Mouse (Mus musculus) kidney, embryonic 15.5 days (tissue): ENCODE results near the gene Col4a3. TPM values are rescaled to one million over a fixed set of nuclear protein-coding genes. Genes with fewer than 3 reads are reported as not detected.

Experiments used
- ATAC-seq: fragments of 200-750 bp; cut with Nextera tagmentation; replicated peaks from 2 replicates; pipeline ENCODE4 v1.8.0; 2017; ENCODE audit warnings: moderate TSS enrichment; ENCODE audit not compliant: low FRiP score
- H3K27ac ChIP-seq: fragments of 300-500 bp; sonication (generic); 2 replicates; pipeline ENCODE4 v1.5.1; 2015; ENCODE audit warnings: mild to moderate bottlenecking, inconsistent platforms
- H3K27me3 ChIP-seq: fragments of 300-500 bp; sonication (generic); 2 replicates; pipeline ENCODE4 v1.6.1; 2015; ENCODE audit warnings: inconsistent platforms
- H3K36me3 ChIP-seq: fragments of 300-500 bp; sonication (generic); 2 replicates; pipeline ENCODE4 v1.6.1; 2015; ENCODE audit warnings: inconsistent platforms
- H3K4me1 ChIP-seq: fragments of 300-500 bp; sonication (generic); 2 replicates; pipeline ENCODE4 v1.6.1; 2015; ENCODE audit warnings: inconsistent platforms
- H3K4me2 ChIP-seq: fragments of 300-500 bp; sonication (generic); 2 replicates; pipeline ENCODE4 v1.6.1; 2015; ENCODE audit warnings: moderate library complexity, mild to moderate bottlenecking, inconsistent platforms
- H3K4me3 ChIP-seq: fragments of 300-500 bp; sonication (generic); replicated peaks from 2 replicates; pipeline ENCODE4 v1.5.1; 2015; ENCODE audit warnings: mild to moderate bottlenecking, inconsistent platforms
- H3K9ac ChIP-seq: fragments of 300-500 bp; sonication (generic); 2 replicates; pipeline ENCODE4 v1.6.1; 2015; ENCODE audit warnings: mild to moderate bottlenecking, inconsistent platforms
- H3K9me3 ChIP-seq: fragments of 300-500 bp; sonication (generic); replicated peaks from 2 replicates; pipeline ENCODE4 v1.6.1; 2016; ENCODE audit warnings: inconsistent platforms
- WGBS: fragments of 180-500 bp; shearing (Covaris S2); methylation state at CpG from one replicate; pipeline ENCODE4 v1.1.7; 2015; ENCODE audit warnings: mixed read lengths; 5-methylcytosine and 5-hydroxymethylcytosine counted together
- polyA plus RNA-seq: library from polyadenylated mRNA; unstranded; fragments of >200 nt; fragmentation: Nextera tagmentation; extraction: Ambion mirVana; gene quantifications from 2 replicates; pipeline ENCODE4 v1.2.1, GENCODE M21; 2015

The Col4a3 gene
- polyA plus RNA-seq, 1 experiment from 2014 or later: 2.8 TPM

DNA sequence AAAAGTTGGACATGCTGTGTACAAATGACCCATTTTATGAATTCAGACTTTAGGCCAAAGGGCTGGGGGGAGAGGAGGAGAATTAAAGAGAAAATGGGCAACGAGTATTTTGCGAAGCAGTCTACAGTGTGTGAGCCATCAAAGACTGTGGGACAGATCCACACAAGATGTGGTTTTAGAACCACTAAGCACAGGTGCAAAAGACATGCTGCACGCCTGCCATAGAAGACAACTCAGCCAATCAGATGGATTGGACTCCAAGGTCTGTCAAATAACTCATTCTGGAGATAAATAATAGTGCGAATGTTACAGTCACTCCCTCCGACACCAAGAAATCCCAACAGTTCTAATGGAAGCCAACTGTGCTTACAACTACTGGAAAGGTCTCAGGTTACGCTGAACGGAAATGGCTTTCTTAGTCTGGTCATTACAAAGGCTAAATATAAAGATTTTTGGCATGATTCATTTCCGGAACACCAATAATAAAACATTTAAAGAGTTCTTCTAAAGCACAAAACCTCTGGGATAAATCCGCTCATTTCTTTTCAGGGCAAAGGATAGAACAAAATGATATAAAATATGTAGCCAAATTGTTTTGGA, 25.4 kb downstream of the Col4a3 start:
- Histone ChIP-seq H3K27me3 (no peaks in the 10 kb centered on the region), H3K4me2 (no peak overlapping the region), H3K4me3 (no peak overlapping the region), H3K27ac (peak overlapping the region; percentile 43; the same call in 1 of the 2 replicates), H3K9ac (no peak overlapping the region), H3K36me3 (no peaks in the 10 kb centered on the region), H3K9me3 (no peaks in the 10 kb centered on the region), H3K4me1 (peaks cover 11% of the 10 kb centered on the region)
- peak; percentile 70; the same call in 1 of the 2 replicates for ATAC-seq
- 48% methylated on average over 9 of the region's 9 CpGs for WGBS

DNA sequence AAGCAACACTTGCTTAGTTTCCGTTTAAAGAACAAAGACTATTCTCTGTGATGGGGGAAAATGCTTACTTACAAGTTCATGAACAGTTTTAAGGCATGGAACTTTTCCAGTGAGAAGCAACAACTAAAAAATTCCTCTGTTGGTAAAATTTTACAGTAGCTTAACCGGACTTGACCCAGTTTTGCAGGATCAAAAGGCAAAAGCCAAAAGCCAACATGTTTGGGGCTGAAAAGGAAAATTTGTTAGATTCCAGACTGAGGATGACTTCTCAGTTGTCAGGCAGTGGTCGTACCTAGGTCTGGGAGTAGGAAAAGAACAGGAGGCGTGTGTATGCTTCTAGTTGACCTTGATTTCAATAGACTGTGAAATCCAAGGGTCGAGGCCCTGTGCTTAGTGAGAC, 31.3 kb downstream of the Col4a3 start:
- 37% methylated on average over 5 of the region's 5 CpGs for WGBS
- Histone ChIP-seq H3K36me3 (no peaks in the 10 kb centered on the region), H3K27me3 (no peaks in the 10 kb centered on the region), H3K4me3 (no peak overlapping the region), H3K9me3 (no peaks in the 10 kb centered on the region), H3K27ac (peak overlapping the region; percentile 77), H3K9ac (no peak overlapping the region), H3K4me1 (peaks cover 18% of the 10 kb centered on the region), H3K4me2 (no peak overlapping the region)
- ATAC-seq: no peak

GRCm38 (mm10) chr1:82618592-82618991, 31.9 kb downstream of the Col4a3 start:
- H3K27me3 ChIP-seq: no peaks in the 10 kb centered on the region
- H3K9ac ChIP-seq: no peak overlapping the region
- H3K36me3 ChIP-seq: no peaks in the 10 kb centered on the region
- no peak overlapping the region for H3K4me2 ChIP-seq
- H3K27ac ChIP-seq: peak overlapping the region; percentile 77
- peaks cover 18% of the 10 kb centered on the region for H3K4me1 ChIP-seq
- no peaks in the 10 kb centered on the region for H3K9me3 ChIP-seq
- no peak for ATAC-seq
- WGBS: 74% methylated on average over 5 of the region's 5 CpGs
- H3K4me3 ChIP-seq: no peak overlapping the region

- no peak overlapping the region for H3K4me3 ChIP-seq
- no peak overlapping the region for H3K9ac ChIP-seq
- H3K36me3 ChIP-seq: no peaks in the 10 kb centered on the region
- H3K9me3 ChIP-seq: no peaks in the 10 kb centered on the region
- H3K27me3 ChIP-seq: no peaks in the 10 kb centered on the region
- ATAC-seq: no peak
- H3K4me1 ChIP-seq: peaks cover 18% of the 10 kb centered on the region
- WGBS: 92% methylated on average over 5 of the region's 5 CpGs
- H3K4me2 ChIP-seq: no peak overlapping the region
- no peak overlapping the region for H3K27ac ChIP-seq
Measured at GRCm38 (mm10) chr1:82619981-82620380, 33.3 kb downstream of the Col4a3 start.

DNA sequence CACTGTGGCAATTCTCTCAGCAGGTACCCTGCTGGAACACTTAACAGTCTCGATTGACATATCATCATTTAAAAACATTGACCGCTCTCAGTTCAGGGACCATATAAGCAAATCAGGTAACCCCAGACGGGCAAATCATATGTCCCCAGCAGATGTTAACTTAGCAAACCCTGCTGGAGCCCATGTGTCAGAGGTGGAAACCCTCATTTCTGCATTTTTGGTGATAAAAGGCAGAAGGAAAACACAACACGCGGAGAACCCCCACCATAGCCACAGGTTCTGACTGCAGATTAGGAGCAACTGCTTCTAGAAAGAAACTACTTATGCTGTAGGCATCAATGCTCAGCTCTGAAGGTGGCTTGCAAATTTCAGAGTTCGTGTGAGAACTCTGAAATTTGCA, 38.2 kb downstream of the Col4a3 start:
- WGBS: 82% methylated on average over 6 of the region's 6 CpGs
- H3K9ac ChIP-seq: no peak overlapping the region
- H3K27me3 ChIP-seq: no peaks in the 10 kb centered on the region
- no peaks in the 10 kb centered on the region for H3K4me1 ChIP-seq
- H3K9me3 ChIP-seq: no peaks in the 10 kb centered on the region
- H3K27ac ChIP-seq: no peak overlapping the region
- H3K4me3 ChIP-seq: no peak overlapping the region
- no peak for ATAC-seq
- no peak overlapping the region for H3K4me2 ChIP-seq
- no peaks in the 10 kb centered on the region for H3K36me3 ChIP-seq

DNA sequence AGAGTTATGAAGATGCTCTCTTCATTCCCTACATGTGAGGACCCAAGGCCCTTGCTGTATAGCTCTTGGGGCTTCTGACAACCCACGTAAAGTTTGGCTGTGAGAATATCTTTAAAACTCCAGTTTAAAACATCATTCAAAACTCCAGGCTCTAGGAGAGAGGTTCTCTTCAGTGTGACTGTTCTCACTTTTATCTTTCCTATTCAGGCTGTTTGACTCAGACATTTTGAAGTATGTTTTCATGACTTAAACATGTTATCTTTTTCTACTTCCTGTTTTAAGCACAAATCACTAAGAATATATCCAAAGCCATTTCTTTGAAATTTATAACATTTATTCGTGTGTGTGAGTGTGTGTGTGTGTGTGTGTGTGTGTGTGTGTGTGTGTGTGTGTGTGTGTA, 38.8 kb downstream of the Col4a3 start:
- H3K9me3 ChIP-seq: no peaks in the 10 kb centered on the region
- no peak overlapping the region for H3K4me2 ChIP-seq
- H3K27ac ChIP-seq: no peak overlapping the region
- ATAC-seq: no peak
- WGBS: 79% methylated on average over 2 of the region's 2 CpGs
- no peak overlapping the region for H3K4me3 ChIP-seq
- no peaks in the 10 kb centered on the region for H3K27me3 ChIP-seq
- H3K9ac ChIP-seq: no peak overlapping the region
- no peaks in the 10 kb centered on the region for H3K4me1 ChIP-seq
- no peaks in the 10 kb centered on the region for H3K36me3 ChIP-seq

DNA sequence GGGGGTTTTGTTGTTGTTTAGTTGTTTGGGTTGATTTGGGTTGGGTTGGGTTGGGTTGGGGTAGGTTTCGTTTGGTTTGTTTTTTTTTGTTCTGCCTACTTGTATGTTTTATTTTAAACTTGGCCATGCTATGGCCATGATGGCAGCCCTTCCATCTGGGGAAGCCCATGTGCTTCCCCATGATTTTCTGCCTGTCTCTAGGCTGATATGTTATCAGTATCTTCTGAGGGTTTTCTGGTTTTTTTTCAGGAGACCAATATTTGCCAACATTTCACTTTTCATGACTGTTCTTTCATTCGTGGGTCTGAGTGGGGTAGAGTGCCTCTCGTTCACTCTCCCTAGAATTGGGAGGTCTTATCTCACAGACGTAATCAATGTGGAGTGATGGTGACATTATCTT, 40.9 kb downstream of the Col4a3 start:
- Histone ChIP-seq H3K27me3 (no peaks in the 10 kb centered on the region), H3K36me3 (no peaks in the 10 kb centered on the region), H3K4me1 (no peaks in the 10 kb centered on the region), H3K27ac (no peak overlapping the region), H3K4me3 (no peak overlapping the region), H3K4me2 (no peak overlapping the region), H3K9me3 (no peaks in the 10 kb centered on the region), H3K9ac (no peak overlapping the region)
- ATAC-seq: no peak
- 75% methylated on average over 4 of the region's 4 CpGs for WGBS

- H3K9me3 ChIP-seq: no peaks in the 10 kb centered on the region
- no peak overlapping the region for H3K4me2 ChIP-seq
- H3K9ac ChIP-seq: no peak overlapping the region
- H3K27me3 ChIP-seq: no peaks in the 10 kb centered on the region
- H3K27ac ChIP-seq: no peak overlapping the region
- H3K4me3 ChIP-seq: no peak overlapping the region
- H3K36me3 ChIP-seq: no peaks in the 10 kb centered on the region
- no peak for ATAC-seq
- 89% methylated on average over 5 of the region's 5 CpGs for WGBS
- H3K4me1 ChIP-seq: peaks cover 4% of the 10 kb centered on the region
Measured at GRCm38 (mm10) chr1:82629495-82629894, 42.8 kb downstream of the Col4a3 start.

DNA sequence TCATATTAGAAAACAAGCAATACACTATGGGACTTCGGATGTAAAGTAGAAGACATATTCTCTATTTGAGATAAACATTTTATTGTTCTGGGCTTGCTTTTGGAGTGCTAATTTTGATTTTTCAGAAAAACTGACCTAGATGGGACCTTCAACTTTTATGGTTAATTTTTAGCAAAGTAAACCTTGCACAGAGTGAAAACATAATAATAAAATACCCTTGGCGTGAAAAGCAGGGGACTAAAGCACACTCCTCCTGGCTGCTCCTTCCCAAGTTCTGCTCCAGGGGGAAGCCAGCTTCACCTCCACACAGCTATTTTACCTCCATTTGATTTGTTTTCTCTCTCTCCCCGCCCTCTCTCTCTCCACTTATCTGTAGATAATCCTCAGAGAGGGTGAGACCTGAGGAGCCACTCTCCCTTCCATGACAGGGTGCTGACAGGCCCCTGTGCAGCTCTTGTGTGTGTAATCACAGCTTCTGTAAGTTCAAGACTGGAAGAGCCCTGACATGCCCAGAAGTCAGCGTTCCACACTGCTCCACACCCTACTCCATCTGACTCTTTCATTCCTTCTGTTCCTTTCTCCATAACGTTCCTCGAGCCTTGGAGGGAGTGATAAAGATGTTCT, 44.6 kb downstream of the Col4a3 start:
- no peak overlapping the region for H3K4me3 ChIP-seq

DNA sequence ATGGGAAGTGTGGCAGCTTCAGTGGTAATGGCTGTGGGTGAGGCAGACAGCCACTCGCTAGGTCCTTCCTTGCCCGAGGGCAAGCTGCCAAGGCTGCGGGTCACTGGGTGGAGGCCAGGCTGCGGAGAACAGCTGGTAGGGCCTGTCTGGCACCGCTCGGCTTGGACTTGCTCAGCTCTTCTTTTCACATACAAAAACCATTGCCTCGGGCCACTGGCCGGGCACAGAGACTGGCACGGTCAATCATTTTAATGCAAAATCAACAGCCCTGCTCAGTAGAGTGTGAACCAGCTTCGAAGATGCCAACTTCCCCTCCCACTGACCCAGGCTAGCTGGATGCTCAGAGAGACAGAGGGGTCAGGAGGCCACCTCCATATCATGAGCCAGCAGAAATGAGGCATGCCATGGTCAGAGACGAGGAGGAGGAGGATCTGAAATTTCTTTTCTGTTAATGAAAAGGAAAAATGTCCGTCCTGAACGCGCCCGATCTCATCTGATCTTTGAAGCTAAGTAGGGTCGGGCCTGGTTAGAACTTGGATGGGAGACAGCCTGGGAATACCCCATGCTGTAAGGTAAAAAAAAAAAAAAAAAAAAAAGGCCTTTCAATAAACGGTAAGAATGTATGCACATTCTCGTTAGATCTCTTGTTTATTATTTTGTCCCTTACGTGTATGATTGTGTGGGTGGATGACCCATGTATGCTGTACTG, 48.0 kb downstream of the Col4a3 start:
- Histone ChIP-seq H3K4me1 (peaks cover 9% of the 10 kb centered on the region), H3K4me2 (no peak overlapping the region), H3K27ac (0 out of 2 replicates have a peak overlapping the region, but pooled peaks have one; percentile 37), H3K4me3 (no peak overlapping the region), H3K9me3 (no peaks in the 10 kb centered on the region), H3K9ac (no peak overlapping the region), H3K36me3 (no peaks in the 10 kb centered on the region), H3K27me3 (no peaks in the 10 kb centered on the region)
- peak; percentile 79 for ATAC-seq
- 63% methylated on average over 19 of the region's 19 CpGs for WGBS

More for the DNA sequence above, 44.6 kb downstream of the Col4a3 start:
- H3K4me1 ChIP-seq: peaks cover 6% of the 10 kb centered on the region
- ATAC-seq: no peak
- no peaks in the 10 kb centered on the region for H3K36me3 ChIP-seq
- no peaks in the 10 kb centered on the region for H3K9me3 ChIP-seq
- H3K9ac ChIP-seq: no peak overlapping the region
- 60% methylated on average over 6 of the region's 6 CpGs for WGBS
- no peaks in the 10 kb centered on the region for H3K27me3 ChIP-seq
- H3K4me2 ChIP-seq: no peak overlapping the region
- H3K27ac ChIP-seq: no peak overlapping the region

- Histone ChIP-seq H3K27ac (no peak overlapping the region), H3K4me2 (no peak overlapping the region), H3K36me3 (no peaks in the 10 kb centered on the region), H3K9ac (no peak overlapping the region), H3K4me3 (no peak overlapping the region), H3K27me3 (no peaks in the 10 kb centered on the region), H3K9me3 (no peaks in the 10 kb centered on the region), H3K4me1 (peaks cover 9% of the 10 kb centered on the region)
- WGBS: 83% methylated on average over 9 of the region's 9 CpGs
- ATAC-seq: no peak
Measured at GRCm38 (mm10) chr1:82635254-82635620, 48.5 kb downstream of the Col4a3 start.

DNA sequence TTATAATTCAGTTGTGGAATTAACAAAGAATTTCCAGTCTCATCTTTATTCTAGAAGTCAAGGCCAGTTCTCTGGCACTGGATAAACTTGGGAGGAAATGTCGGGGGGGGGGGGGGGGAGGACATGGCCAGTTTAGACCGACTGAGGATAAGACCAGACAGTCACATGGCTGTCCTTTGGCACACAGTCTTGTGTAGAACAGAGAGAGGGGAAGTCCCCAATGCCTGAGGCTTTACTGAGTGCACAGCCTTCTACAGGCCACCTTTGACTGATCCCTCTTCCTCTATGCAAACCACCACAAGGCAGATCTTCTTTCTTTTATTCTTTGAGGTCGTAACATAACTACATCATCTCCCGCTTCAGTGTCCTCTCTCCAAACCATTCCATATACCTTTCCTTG, 49.6 kb downstream of the Col4a3 start:
- Histone ChIP-seq H3K36me3 (no peaks in the 10 kb centered on the region), H3K27ac (no peak overlapping the region), H3K4me3 (no peak overlapping the region), H3K4me1 (peaks cover 10% of the 10 kb centered on the region), H3K4me2 (no peak overlapping the region), H3K9me3 (no peaks in the 10 kb centered on the region), H3K9ac (no peak overlapping the region), H3K27me3 (no peaks in the 10 kb centered on the region)
- 72% methylated on average over 4 of the region's 4 CpGs for WGBS
- ATAC-seq: no peak
